Mouse (Mus musculus): ENCODE measurements around the gene Ino80e.
A peak's percentile ranks its signal among the peaks of the same experiment; 100 is the strongest.
"Not testable (repeated sequence)": the region's sequence is repeated elsewhere in the genome, so short reads cannot be mapped to it uniquely, and the experiment has no call there.

Gene Ino80e

DNA sequence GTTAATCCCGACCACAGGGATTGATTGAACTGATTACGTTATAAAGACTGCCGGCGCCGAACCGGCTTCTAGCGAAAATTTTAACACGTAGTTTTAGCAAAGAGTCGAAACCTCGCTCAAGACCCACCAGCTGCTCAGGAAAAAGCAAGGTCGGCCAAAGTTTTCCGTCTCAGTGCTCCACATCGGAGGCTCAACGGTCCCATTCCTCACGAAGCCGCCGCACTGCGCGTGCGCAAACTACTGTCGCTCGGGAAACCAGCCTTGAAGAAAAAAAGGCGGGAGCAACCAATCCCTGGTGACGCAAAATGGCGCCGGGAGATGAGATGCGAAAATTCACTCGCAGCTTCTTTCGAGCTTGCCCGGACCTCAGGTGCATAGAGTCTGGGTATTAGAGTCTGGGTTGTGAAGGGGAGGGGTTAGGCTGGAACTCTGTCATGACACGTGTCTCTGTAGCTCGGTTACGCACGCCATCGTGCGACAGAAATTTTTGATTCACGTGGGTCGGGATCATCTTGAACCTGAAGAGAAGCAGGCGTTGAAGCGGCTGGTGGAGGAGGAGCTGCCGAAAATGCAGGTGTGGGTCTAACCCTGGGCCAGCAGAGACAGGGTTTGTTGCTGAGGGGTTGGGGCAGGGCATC lies at the start of gene Ino80e:
TSS of gene Ino80e (minus strand) at position 231 of the 638 bp plus-strand sequence.
- peak; percentile 99 for DNase-seq

DNA sequence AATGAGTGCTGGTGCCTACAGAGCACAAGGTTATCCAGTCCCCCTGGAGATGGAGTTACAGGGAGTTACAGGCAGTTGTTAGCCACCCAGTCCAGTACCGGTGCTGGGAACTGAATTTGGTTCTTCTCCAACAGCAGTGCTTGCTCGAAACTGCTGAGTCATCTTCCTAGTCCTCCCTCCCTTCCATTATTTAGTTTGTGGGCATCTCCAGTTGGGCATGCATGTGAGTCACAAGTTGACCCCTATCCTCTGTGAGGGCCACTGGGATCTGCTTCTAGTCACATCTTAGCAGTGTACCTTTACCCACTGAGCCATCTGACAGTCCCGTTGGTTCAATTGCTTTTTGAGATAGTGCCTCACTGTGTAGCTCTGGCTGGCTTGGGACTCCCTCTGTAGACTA lies 43.4 kb upstream of the Ino80e start:
- no peak for DNase-seq

DNA sequence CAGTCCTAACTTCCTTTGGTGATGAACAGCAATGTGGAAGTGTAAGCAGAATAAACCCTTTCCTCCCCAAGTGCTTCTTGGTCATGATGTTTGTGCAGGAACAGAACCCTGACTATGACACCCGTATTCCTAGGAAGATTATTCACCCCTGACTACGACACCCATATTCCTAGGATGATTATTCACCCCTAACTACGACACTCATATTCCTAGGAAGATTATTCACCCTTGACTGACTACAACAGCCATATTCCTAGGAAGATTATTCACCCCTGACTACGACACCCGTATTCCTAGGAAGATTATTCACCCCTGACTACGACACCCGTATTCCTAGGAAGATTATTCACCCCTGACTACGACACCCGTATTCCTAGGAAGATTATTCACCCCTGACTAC lies 37.6 kb upstream of the Ino80e start:
- DNase-seq: not testable (repeated sequence)

DNA sequence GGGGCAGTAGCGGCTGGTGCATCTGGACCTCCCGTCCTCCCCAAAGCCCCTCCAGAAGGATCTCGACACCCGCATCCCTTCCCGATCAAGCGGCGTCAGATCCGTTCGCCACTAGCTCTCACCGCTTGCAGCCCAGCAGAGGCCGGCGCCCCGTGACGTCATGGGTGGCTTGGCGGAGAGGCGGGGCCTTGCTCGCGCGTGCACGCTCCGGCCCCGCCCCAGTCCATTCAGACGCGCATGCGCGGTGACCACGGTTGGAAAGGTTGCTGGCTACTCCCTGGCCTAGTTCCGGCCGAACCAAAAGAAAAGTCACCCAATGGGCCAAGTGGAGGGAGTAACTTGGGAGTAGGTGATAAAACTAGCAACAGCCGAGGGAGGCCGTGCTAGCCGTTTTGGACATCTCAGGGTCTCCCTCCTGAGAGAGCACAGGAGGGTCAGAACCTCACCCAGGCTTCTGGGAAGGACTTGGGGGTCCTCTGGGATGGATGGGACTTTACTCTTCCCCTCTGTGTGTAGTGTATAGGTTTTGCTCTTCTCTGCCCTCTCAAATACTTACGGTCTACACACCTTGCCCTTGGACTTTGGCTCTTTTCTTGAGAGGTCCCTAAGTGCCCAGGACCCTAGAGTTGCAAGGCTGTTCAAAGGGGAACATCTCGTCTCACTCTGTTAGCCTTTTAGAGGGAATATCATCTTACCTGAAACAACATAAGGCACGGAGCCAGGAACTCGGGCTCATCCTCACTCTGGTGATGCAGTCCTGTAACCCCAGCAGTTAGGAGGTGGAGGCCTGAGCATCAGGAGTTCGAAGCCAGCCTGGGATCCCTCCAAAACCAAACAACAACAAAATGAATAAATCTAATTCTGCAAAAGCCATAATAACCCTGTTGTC lies 36.2 kb upstream of the Ino80e start:
- peak; percentile 96 for DNase-seq

DNA sequence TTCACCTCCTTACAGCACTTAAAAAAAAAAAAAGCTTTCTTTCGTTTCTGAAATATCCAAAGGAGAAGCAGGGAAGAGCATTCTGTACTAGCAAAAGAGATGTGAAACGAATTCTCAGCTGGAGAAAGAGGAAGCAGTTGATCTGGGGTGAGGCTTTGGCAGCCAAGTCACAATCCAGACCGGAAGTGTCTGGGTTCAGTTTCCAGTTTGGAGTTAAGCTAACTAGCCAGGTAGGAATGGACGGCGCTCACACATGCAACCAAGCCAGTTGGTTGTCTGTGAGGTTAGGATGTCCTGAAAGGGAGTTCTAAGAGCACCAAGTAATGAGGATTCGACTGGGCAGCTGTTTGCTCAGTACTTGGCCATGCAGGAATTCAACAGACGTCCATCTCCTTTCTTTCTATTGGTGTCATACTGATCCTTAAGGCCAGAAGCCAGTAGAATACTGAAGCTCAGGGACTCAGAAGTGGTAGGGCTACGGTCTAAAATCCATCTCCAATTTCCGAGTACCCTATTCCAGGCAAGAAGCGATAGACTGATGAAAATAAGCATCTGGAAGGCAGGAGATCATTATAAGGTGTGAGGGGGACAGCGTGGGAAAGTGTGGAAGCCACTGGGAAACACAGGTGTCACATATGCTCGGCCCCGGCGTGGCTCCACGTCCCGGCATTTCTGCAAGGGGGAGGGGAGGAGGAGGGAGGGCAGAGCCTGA lies 35.4 kb upstream of the Ino80e start:
- no peak for DNase-seq

DNA sequence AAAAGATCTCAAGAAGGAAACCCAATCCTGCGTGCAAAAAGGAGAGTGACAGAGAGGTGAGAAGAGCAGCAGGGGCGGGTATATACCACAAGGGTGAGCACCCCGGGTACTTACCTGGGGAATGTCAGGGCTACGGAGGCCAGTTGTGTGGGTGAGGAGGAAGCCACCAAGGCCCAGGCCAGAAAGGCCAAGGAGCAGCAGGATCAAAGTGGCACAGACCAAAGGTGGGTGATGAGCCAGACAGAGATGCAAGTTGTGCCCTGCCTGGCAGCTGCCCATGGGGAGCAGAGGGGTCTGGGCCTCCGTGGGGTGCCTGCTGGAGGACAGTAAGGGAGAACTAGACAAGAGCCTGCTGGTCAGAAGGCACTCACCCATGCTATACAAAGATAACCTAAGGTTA lies 34.7 kb upstream of the Ino80e start:
- DNase-seq: no peak

DNA sequence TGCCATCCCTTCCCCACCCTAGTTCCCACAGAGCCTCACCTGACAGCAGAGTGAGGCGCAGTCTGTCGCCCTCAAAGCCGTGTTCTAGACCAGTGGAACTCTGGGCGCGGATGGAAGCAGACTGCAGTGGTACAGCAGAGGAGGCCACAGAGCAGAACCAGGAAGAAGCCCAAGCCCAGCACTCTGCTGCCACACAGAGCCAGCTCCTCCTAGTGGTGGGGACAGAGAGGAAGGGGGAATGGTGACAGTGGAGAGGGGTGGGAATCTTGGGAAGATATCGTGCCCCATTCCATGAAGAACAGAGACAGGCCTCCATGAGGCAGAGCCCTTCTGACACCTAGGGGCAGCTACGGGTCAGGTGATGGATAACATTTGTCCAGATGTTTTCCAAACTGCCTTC lies 26.7 kb upstream of the Ino80e start:
- peak; percentile 25 for DNase-seq

DNA sequence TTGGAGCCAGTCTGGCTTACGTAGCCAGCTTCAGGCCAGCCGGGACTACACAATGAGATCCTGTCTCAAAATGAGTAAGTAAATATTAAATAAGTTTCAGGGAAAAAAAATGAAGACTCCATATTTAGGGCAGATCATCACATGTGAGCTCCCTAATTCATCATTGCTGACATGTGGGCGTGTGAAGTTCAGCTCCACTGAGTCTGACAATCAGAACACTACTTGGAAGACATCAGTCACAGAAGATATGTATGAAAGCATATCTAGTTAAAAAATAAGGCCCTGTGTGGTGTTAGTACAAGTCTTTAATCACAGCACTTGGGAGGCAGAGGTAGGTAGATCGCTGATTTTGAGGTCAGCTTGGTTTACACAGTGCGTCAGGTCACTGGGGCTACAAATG lies 25.1 kb upstream of the Ino80e start:
- no peak for DNase-seq

DNA sequence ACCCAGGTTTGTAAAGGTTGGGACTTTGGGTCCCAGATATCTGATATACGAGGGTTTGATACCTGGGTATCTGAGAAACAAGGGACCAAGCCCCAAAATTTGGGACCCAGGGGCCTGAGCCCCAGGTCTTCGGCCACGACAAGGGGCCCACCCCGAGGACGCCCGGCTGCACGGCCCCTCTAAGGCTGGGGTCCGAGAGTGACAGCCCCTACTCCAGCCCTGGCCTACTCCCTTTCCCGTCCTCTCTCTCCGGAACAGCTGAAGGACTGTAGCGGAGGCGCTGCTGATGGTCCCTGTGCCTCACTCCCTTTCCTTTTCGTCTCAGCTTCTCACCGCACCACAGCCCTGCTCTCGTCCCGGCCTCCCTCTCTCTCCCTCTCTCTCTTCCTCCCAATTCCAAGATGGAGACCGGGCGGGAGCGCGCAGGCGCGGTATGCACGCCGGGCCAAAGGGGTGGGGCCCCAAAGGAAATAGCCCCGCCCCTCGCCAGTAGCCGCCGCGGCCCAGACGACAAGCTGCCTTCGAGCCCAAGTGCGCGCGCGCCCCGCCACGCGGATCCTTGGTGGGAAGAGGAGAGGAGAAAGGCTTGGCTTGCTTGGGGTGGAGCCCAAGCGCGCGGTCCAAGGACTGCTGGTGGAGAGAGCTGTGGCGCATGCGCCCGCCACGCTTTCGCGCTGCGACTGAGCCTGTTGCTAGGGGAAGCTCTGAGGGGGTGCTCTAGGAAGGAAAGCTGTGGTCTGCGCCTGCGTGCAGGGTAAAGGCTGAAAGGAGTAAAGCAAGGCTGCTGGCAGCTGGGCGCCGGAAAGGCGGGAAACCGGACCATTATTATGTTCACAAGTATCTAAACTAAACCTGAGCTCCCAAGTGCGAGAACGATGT lies 22.3 kb upstream of the Ino80e start, which contains the start of gene Taok2:
TSS of gene Taok2 (minus strand) at position 418 of the 879 bp plus-strand sequence.
- DNase-seq: peak; percentile 99

DNA sequence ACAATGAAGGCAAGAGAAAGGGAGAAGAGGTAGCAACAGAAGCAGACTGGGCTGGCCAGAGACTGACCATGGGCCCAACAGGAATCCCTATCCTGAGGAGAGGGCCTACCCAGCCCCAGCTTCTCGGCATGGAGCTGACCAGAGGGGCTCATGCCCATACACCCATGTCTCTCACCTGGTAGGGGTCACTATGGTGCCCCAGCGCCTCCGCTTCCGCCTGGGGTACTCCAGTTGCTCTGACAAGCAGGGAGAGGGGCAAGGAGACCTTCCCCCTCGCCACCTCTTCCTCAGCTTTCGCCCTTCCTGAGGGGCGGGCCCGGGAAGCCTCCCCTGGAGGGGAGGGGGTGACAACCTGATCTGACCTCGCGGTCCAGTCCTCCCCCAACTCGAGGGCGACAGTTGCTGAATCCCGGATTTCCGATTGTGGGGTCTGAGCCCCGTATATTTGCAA lies 21.6 kb upstream of the Ino80e start:
- DNase-seq: peak; percentile 37

DNA sequence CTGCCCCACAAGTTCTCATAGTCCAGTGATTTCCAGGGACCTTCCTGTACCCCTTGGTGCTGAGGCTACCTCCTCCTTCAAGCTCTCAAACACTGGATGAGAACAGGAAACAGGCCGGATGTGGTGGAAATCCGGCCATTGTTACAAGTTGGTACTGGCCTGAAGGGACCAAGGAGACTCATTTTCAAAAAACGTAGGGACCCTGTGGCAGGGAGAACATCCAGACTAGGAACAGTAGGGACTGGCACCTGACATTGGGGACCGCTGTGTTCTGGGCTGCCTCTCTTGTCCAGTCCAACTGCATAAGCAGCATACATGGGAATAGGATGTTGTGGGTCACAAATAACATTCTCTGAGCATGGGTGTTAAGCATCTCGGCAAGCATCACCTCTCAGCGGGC lies 18.9 kb upstream of the Ino80e start:
- no peak for DNase-seq

DNA sequence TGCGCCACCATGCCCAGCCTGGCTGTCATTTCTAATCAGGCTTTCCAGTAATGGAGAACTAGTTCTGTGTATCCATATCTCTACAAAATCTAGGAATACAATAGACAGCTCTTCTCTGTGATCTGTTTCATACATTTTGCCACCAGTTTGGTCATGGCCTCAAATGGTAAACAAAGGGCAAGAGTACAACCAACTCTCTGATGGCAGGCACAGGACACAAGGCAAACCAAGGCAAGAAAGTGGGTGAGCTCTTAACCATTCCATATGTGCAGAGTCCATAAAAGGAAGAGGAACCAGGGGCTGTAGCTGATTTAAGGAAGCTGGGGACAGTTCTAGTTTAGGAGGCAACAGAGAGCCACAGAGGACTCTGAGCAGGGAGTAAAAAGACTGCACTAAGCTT lies 15.1 kb upstream of the Ino80e start:
- DNase-seq: no peak

DNA sequence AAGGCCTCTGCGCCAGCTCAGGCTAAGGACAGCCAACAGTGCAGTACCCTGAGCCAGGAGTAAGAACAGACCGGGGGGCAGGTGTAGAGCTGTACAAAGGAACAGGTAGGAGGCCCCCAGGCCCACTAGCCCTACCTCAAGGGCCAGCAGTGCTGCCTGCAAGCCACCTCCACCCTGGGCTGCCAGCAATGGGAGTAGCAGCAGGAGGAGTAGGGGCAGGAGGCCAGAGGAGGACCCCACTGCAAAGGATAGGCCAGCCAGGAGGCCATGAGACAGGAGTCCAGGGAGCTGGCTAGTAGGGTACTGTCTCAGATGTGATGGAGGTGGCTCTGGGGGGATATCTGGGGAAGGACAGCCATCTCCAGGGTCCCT lies 8.3 kb upstream of the Ino80e start:
- no peak for DNase-seq

DNA sequence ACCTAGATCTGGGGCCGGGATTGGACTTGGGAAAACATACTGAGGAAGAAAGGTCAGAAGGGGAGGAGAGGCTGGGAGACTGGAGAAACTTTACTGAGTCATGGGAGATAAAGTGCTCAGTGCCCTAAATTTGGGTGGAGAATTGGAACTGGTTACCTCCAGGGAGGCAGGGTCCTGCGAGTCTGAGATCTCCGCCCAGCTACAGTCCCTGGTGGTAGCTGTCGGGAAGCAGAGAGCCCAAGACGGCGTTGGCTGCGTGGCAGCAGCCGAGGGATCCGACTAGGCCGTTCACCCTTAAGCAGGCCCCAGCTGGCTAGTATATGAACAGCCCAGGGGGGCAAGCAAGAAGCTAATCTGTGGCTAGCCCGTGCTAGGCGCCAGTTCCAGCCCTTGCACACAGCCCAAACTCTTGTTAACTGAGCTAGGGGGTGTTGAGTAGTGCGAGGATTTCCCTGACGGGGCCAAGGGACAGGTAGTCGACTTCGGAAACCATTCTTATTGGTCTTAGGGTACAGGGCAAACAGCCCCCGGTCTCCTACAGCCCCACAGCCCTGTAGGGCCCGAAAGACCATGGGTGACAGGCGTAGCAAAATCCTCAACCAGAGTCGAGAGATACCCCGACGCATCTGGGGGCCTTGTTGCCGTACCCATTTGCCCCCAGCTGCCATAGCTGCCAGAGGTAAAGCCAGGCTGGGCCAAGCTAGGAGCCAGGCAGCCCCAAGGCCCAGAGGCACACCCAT lies 7.8 kb upstream of the Ino80e start:
- no peak for DNase-seq

DNA sequence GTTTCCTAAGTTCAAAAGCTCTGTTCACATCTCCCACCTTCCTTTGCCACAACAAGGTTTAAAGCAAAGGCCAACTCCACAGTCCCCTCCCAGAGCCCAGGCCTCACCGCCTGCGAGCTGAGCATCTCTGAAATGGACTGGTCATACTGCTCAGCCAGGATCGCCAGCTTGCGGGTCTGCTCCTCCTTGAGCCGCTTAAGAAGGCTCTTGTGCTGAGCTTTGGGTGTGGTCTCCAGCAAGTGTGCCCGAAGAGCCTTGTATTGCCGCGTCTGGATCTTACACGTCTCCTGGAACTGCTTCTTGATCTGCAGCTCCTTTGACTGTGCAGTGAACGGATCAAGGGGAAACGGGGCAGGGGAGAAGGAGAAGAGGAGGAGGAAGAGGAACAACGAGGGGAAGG lies 5.8 kb upstream of the Ino80e start:
- no peak for DNase-seq

DNA sequence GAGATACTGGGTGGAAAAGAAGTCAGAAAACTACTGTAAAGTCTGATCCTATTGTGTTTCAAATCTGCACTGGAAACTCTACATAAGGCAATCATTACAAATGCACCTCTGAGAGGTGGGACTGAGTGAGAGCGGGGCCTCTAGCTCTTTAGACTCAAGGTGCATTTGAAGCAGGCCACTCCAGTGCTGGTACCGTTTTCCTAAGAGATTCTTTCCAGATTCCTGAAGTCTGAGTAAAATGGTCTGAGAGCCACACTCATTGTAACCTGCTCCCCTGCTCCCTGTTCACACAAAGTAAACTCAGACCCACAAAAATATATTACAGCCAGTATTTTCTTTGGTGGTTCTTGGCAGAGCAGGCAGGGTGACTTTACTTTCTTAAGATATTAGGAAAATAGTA lies 5.4 kb upstream of the Ino80e start:
- no peak for DNase-seq

DNA sequence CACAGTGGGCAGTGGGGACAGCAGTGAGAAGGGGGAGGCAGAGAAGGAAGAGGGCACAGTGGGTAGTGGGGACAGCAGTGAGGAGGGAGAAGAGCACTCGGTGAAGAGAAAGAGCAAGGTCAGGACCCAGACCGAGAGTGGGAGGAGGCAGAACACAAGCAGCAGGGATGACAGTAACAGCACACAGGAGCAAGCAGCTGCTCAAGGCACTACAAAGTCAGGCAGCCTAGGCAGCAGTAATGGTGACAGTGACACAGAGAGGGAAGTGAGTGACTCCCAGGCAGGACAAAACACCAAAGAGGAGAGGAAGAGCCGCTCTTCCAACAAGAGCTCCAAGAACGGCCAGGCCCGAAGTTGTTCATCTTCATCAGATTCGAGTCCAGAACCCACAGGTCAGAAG lies 1.6 kb upstream of the Ino80e start:
- DNase-seq: no peak

DNA sequence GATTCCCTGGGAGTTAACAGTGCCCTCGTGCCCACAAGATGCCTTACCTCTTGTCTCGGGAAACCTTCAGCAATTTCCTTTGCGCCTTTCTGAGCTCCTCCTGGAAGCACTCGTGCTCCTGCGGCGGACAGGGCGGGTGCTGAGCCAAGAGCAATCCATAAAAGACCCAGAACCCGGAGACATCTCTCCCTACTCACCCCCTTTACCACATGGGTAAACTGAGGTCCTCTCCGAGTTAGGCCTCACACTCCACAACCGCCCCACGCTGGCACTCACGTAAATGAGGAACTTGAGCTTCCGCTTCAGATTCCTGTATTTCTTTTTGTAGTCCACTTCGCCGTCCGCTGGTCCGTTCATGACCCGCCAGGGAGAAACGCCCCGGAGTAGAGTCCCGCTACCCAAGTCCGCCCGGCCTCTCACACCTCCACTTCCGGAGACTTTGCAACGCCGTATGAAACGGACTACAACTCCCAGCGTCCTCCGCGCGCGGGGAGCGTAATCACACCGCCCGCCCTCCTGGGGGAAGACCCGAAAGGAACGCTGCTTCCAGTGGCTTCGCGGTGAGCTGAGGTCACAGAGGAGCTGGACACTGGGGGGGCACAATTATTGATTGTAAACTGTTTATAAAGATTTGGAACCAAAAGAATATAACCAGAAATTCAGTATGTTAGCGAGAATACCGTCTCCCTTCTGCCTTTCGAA lies 597 bp downstream of the Ino80e start, which contains the start of gene Hirip3:
TSS of gene Hirip3 (plus strand) at position 544 of the 702 bp plus-strand sequence.
- peak; percentile 99 for DNase-seq

DNA sequence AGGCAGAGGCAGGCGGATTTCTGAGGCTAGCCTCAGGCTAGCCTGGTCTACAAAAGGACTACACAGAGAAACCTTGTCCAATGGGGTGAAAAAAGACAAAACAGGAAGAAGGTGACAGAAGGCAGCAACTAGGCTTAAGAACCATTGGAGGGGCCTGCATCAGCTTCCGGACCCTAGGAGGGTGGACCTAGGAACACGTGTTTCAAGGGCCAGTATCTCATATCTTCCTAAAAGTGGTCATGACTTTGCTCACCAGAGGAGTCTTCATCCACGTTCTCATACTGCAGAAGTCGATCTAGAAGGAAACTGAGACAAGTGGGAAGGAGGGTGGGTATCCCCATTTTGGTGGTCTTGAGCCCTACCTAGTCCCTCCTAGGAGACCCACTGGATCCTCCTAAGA lies 1.2 kb downstream of the Ino80e start:
- DNase-seq: no peak

DNA sequence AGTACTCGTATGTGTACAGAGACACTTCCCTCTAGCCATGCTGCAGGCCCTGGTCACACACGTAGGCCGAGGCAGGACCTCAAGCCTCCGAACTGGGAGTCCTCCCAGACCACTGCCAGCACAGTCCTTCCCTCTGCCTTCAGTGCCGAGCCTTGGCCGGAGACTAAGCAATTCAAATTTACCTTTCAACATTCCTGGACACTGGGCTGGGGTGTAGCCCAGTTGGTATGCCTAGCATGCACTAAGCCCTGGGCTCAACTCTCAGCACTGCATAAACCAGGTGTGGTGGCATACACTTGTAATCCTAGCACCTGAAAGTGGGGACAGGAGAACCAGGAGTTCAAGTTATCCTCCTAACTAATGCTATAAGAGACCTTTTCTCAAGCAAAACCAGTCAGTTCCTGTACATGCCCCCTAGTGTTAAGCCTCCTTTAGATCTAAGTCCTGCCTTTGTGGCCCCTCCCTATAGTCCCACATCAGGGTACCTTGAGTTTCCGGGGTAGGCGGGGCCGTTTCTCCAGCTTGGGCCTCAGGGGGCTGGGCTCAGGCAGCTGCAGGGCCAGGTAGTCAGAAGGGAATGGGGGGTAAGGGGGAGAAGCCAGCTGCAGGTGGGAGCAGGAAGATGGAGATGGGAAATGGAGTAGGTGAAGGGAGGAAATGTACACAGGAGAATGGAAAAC lies 5.3 kb downstream of the Ino80e start:
- no peak for DNase-seq

DNA sequence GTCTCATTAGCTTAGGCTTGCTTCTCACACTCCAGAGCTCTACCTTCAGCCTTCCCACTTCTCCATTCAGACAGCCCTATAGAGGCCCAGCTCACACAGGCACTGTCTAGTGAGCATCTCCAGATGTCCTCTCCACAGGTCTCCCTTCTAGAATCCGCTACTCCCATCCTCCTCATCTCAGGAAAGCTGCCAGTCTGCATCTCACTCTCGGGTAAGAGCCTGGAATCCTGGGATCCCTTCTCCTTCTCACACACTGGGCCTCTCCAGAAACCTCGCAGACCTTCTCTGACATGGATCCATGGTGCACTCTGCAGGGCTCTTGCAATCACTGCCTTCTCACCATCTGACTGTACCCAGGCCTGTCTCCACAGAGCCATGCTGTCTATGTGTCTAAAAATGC lies 6.5 kb downstream of the Ino80e start:
- DNase-seq: no peak
